Mouse (Mus musculus) limb, embryonic 11.5 days (tissue): ENCODE data around the gene Col18a1. TPM values are rescaled to one million over a fixed set of nuclear protein-coding genes. Genes with fewer than 3 reads are reported as not detected.

ENCODE experiments used
- ATAC-seq: fragments of 200-750 bp; cut with Nextera tagmentation; 2 replicates; pipeline ENCODE4 v1.8.0; 2017; ENCODE audit warnings: low read depth; ENCODE audit not compliant: insufficient number of reproducible peaks, low FRiP score, low TSS enrichment
- DNase-seq: peaks from one replicate; pipeline ENCODE4 v3.0.0-alpha.2; 2015; ENCODE audit warnings: low spot score
- H3K27ac ChIP-seq: fragments of 300-500 bp; sonication (generic); replicated peaks from 2 replicates; pipeline ENCODE4 v1.5.1; 2014; ENCODE audit warnings: low read depth, mild to moderate bottlenecking, low read length
- H3K27me3 ChIP-seq: fragments of 300-500 bp; sonication (generic); 2 replicates; pipeline ENCODE4 v1.6.1; 2014; ENCODE audit warnings: mild to moderate bottlenecking, low read length, mixed read lengths; ENCODE audit not compliant: control insufficient read depth, insufficient read depth
- H3K36me3 ChIP-seq: fragments of 300-500 bp; sonication (generic); 2 replicates; pipeline ENCODE4 v1.6.1; 2014; ENCODE audit warnings: mild to moderate bottlenecking, low read length, moderate library complexity, mixed read lengths; ENCODE audit not compliant: control insufficient read depth, insufficient read depth
- H3K4me1 ChIP-seq: fragments of 300-500 bp; sonication (generic); 2 replicates; pipeline ENCODE4 v1.6.1; 2014; ENCODE audit warnings: low read length, mixed read lengths; ENCODE audit not compliant: control insufficient read depth, insufficient read depth
- H3K4me2 ChIP-seq: fragments of 300-500 bp; sonication (generic); 2 replicates; pipeline ENCODE4 v1.6.1; 2014; ENCODE audit warnings: low read depth, mild to moderate bottlenecking, moderate library complexity; ENCODE audit not compliant: severe bottlenecking
- H3K4me3 ChIP-seq: fragments of 300-500 bp; sonication (generic); 2 replicates; pipeline ENCODE4 v1.5.1; 2014; ENCODE audit warnings: low read depth, low read length
- H3K9ac ChIP-seq: fragments of 300-500 bp; sonication (generic); 2 replicates; pipeline ENCODE4 v1.6.1; 2014; ENCODE audit warnings: mild to moderate bottlenecking, low read length
- H3K9me3 ChIP-seq: fragments of 300-500 bp; sonication (generic); 2 replicates; pipeline ENCODE4 v1.6.1; 2016; ENCODE audit warnings: low read length; ENCODE audit not compliant: control insufficient read depth
- WGBS: fragments of 180-500 bp; shearing (Covaris S2); extraction: QIAGEN DNeasy Blood & Tissue Kit; methylation state at CpG from one replicate; pipeline ENCODE4 v1.1.7; 2014; 5-methylcytosine and 5-hydroxymethylcytosine counted together
- polyA plus RNA-seq: library from polyadenylated mRNA; unstranded; fragments of >200 nt; fragmentation: Nextera tagmentation; extraction: Ambion mirVana; gene quantifications from 2 replicates; pipeline ENCODE4 v1.2.1, GENCODE M21; 2014

Gene Col18a1
- polyA plus RNA-seq, 1 experiment from 2014 or later = 63.0 TPM

- Histone ChIP-seq H3K4me1 (no peaks in the 10 kb centered on the region), H3K4me2 (no peak overlapping the region), H3K9ac (no peak overlapping the region), H3K27ac (no peak overlapping the region), H3K36me3 (peaks cover 6% of the 10 kb centered on the region), H3K4me3 (no peak overlapping the region), H3K27me3 (no peaks in the 10 kb centered on the region), H3K9me3 (no peaks in the 10 kb centered on the region)
- DNase-seq (peak; percentile 80), ATAC-seq (no peak)
- WGBS = 50% methylated on average over 4 of the region's 4 CpGs
These were observed 96.3 kb downstream of the Col18a1 start for GRCm38 (mm10) chr10:77070072-77070471.

GRCm38 (mm10) chr10:77068469-77068868, 97.9 kb downstream of the Col18a1 start:
- no peaks in the 10 kb centered on the region for H3K27me3 ChIP-seq
- no peaks in the 10 kb centered on the region for H3K9me3 ChIP-seq
- no peak overlapping the region for H3K27ac ChIP-seq
- no peaks in the 10 kb centered on the region for H3K4me1 ChIP-seq
- 92% methylated on average over 7 of the region's 7 CpGs for WGBS
- H3K4me2 ChIP-seq = no peak overlapping the region
- DNase-seq (no peak), ATAC-seq (no peak)
- H3K36me3 ChIP-seq = peaks cover 7% of the 10 kb centered on the region
- no peak overlapping the region for H3K9ac ChIP-seq
- H3K4me3 ChIP-seq = no peak overlapping the region

GRCm38 (mm10) chr10:77064659-77065058, 101.7 kb downstream of the Col18a1 start:
- Histone ChIP-seq H3K27me3 (no peaks in the 10 kb centered on the region), H3K4me2 (no peak overlapping the region), H3K36me3 (peaks cover 3% of the 10 kb centered on the region; the same call in 1 of the 2 replicates), H3K9me3 (no peaks in the 10 kb centered on the region), H3K27ac (no peak overlapping the region), H3K4me1 (no peaks in the 10 kb centered on the region), H3K4me3 (no peak overlapping the region), H3K9ac (no peak overlapping the region)
- no peak for DNase-seq
- ATAC-seq = no peak

- no peaks in the 10 kb centered on the region for H3K4me1 ChIP-seq
- ATAC-seq = no peak
- 90% methylated on average over 3 of the region's 3 CpGs for WGBS
- H3K4me3 ChIP-seq = no peak overlapping the region
- H3K36me3 ChIP-seq = peaks cover 3% of the 10 kb centered on the region; the same call in 1 of the 2 replicates
- H3K27ac ChIP-seq = no peak overlapping the region
- H3K27me3 ChIP-seq = no peaks in the 10 kb centered on the region
- H3K9me3 ChIP-seq = no peaks in the 10 kb centered on the region
- DNase-seq = no peak
- H3K9ac ChIP-seq = no peak overlapping the region
- H3K4me2 ChIP-seq = no peak overlapping the region
These were observed 102.1 kb downstream of the Col18a1 start for GRCm38 (mm10) chr10:77064239-77064638.

GRCm38 (mm10) chr10:77062393-77063010, 103.8 kb downstream of the Col18a1 start:
- Histone ChIP-seq H3K4me2 (no peak overlapping the region), H3K36me3 (peaks cover 3% of the 10 kb centered on the region; the same call in 1 of the 2 replicates), H3K27me3 (no peaks in the 10 kb centered on the region), H3K27ac (no peak overlapping the region), H3K9me3 (no peaks in the 10 kb centered on the region), H3K9ac (no peak overlapping the region), H3K4me3 (no peak overlapping the region), H3K4me1 (no peaks in the 10 kb centered on the region)
- DNase-seq (no peak), ATAC-seq (no peak)
- WGBS = 91% methylated on average over 11 of the region's 11 CpGs

GRCm38 (mm10) chr10:77061426-77061825, 104.9 kb downstream of the Col18a1 start:
- Histone ChIP-seq H3K36me3 (peaks cover 3% of the 10 kb centered on the region; the same call in 1 of the 2 replicates), H3K9ac (no peak overlapping the region), H3K9me3 (no peaks in the 10 kb centered on the region), H3K27ac (no peak overlapping the region), H3K4me2 (no peak overlapping the region), H3K4me1 (no peaks in the 10 kb centered on the region), H3K27me3 (no peaks in the 10 kb centered on the region), H3K4me3 (no peak overlapping the region)
- DNase-seq = no peak
- ATAC-seq = no peak
- 80% methylated on average over 3 of the region's 3 CpGs for WGBS

GRCm38 (mm10) chr10:77056768-77057167, 109.6 kb downstream of the Col18a1 start:
- no peak overlapping the region for H3K27ac ChIP-seq
- H3K9me3 ChIP-seq = no peaks in the 10 kb centered on the region
- ATAC-seq (no peak), DNase-seq (no peak)
- no peaks in the 10 kb centered on the region for H3K27me3 ChIP-seq
- peaks cover 8% of the 10 kb centered on the region; the same call in 1 of the 2 replicates for H3K36me3 ChIP-seq
- 82% methylated on average over 10 of the region's 10 CpGs for WGBS
- H3K4me2 ChIP-seq = no peak overlapping the region
- no peak overlapping the region for H3K9ac ChIP-seq
- no peak overlapping the region for H3K4me3 ChIP-seq
- no peaks in the 10 kb centered on the region for H3K4me1 ChIP-seq

- Histone ChIP-seq H3K9me3 (no peaks in the 10 kb centered on the region), H3K4me1 (no peaks in the 10 kb centered on the region), H3K4me3 (no peak overlapping the region), H3K4me2 (no peak overlapping the region), H3K36me3 (peaks cover 29% of the 10 kb centered on the region), H3K27ac (no peak overlapping the region), H3K9ac (no peak overlapping the region), H3K27me3 (no peaks in the 10 kb centered on the region)
- whole genome bisulfite sequencing = 96% methylated on average over 3 of the region's 3 CpGs
- DNase-seq (no peak), ATAC-seq (no peak)
These were observed 117.7 kb downstream of the Col18a1 start for GRCm38 (mm10) chr10:77048606-77049005.

- Histone ChIP-seq H3K36me3 (peaks cover 27% of the 10 kb centered on the region), H3K4me2 (no peak overlapping the region), H3K27ac (no peak overlapping the region), H3K4me3 (no peak overlapping the region), H3K4me1 (no peaks in the 10 kb centered on the region), H3K9ac (no peak overlapping the region), H3K9me3 (no peaks in the 10 kb centered on the region), H3K27me3 (no peaks in the 10 kb centered on the region)
- WGBS = 83% methylated on average over 4 of the region's 4 CpGs
- no peak for DNase-seq
- no peak for ATAC-seq
These were observed 118.2 kb downstream of the Col18a1 start for GRCm38 (mm10) chr10:77048196-77048595.
